Mouse (Mus musculus): ENCODE data around the gene Sbf1.

Sbf1 gene

GRCm38 (mm10) chr15:89277366-89277765 lies 37.7 kb downstream of the Sbf1 start:
- DNase-seq, result no peak

- DNase-seq, result no peak
These were observed 39.6 kb downstream of the Sbf1 start for GRCm38 (mm10) chr15:89275497-89275896.

- DNase-seq, result no peak
These were observed 50.6 kb downstream of the Sbf1 start for GRCm38 (mm10) chr15:89264485-89264884.

GRCm38 (mm10) chr15:89258997-89259396 lies 56.1 kb downstream of the Sbf1 start:
- DNase-seq, result no peak

GRCm38 (mm10) chr15:89255330-89255729 lies 59.8 kb downstream of the Sbf1 start:
- peak; percentile 59 for DNase-seq

GRCm38 (mm10) chr15:89249063-89249462 lies 66.0 kb downstream of the Sbf1 start:
- DNase-seq, result no peak

GRCm38 (mm10) chr15:89241025-89241424 lies 74.1 kb downstream of the Sbf1 start:
- no peak for DNase-seq

GRCm38 (mm10) chr15:89239751-89240392 lies 75.2 kb downstream of the Sbf1 start:
- DNase-seq, result no peak

All from embryo, embryonic 11 days (tissue).